Mouse (Mus musculus) heart, adult 10 weeks (tissue): ENCODE measurements around the gene Zfp768. TPM values are rescaled to one million over a fixed set of nuclear protein-coding genes. Genes with fewer than 3 reads are reported as not detected.

Experiments
- polyA plus RNA-seq: library from polyadenylated mRNA; stranded (reverse); fragments of 350-450 nt; fragmentation: Illumina TruSeq; extraction: RNeasy Lipid Tissue Mini Kit (QIAGEN cat#74804); gene quantifications from one replicate; pipeline ENCODE4 v1.2.3, GENCODE M21; 2014; ENCODE audit warnings: low read depth, low replicate concordance

The Zfp768 gene
- polyA plus RNA-seq: 33.8 TPM

DNA sequence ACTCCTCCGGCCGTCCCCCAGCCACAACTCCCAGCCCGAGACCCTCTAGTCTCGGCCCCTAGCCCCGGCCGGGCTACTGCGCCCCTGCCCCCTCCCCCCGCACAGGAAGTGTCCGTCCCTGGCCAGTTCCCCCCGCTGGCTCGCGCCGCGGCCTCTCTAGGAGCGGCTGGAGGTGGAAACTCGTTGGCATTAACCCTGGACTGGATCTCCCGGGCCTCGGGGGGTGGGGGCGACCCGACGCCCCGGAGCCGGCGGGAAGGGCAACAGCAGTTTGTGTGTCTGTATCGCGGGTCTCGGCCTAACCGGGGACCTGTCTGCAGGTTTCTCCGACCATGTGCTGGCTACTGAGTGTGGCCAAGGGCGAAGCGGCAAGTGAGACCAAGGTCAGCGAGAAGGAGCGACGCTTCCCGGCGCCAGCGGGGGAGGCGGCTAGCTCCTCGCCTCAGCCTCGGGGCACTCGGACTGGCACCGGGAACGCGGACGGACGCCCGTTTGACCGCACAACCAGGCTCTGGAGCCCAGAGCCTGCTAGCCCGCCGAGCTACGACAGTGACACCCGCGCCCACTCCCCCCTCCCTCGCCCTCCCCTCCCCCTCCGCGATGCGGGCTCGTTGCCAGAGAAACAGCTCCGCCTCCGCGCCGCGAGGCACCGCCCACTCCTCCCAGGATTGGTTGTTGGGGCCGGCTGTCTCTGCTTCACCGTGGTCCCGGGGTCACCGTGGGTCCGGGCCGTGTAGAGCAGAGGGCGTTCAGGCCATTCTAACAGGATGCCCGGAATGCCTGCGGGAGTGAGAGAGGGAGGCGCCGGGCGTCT is at the start of gene Zfp768:
Gene Zfp768 (minus strand): TSS at position 78 of the 814 bp plus-strand sequence.

DNA sequence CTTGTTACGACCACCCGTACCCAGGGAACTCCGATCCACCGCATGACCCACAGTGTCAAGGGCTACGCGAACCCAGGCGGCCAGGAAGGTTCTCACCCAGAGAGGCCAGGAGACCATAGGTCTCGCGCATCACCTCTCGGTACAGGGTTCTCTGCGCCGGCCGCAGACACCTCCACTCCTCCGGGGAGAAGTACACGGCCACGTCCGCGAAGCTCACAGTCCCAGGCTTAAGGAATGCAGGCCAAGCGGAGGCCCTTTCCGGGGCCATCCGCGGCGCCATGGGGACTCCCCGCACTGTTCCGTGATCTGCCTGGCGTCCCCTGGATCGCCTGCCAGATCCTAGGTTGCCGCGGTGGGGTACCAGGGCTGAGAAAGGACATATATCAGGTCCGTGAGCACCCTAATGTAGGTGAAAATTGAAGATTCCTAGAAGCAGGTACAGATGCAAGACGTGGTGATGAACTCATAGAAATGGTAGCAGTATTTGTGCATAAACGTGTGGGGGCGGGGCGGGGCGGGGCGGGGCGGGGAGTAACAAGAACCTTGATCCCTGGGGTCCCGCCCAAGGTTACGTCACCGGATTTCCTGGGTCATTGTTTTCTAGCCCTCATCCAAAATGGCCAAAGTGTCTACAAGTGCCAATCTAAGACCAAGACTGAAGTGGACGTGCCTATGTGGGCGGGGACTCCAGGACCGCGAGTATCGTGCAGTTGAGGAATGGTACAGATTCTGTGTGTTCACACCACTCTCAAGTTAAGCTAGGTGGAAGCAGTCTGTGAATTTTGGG is 48.0 kb upstream of the Zfp768 start, which contains the start of gene E430018J23Rik:
Gene E430018J23Rik (minus strand): TSS at position 473 of the 787 bp plus-strand sequence.

DNA sequence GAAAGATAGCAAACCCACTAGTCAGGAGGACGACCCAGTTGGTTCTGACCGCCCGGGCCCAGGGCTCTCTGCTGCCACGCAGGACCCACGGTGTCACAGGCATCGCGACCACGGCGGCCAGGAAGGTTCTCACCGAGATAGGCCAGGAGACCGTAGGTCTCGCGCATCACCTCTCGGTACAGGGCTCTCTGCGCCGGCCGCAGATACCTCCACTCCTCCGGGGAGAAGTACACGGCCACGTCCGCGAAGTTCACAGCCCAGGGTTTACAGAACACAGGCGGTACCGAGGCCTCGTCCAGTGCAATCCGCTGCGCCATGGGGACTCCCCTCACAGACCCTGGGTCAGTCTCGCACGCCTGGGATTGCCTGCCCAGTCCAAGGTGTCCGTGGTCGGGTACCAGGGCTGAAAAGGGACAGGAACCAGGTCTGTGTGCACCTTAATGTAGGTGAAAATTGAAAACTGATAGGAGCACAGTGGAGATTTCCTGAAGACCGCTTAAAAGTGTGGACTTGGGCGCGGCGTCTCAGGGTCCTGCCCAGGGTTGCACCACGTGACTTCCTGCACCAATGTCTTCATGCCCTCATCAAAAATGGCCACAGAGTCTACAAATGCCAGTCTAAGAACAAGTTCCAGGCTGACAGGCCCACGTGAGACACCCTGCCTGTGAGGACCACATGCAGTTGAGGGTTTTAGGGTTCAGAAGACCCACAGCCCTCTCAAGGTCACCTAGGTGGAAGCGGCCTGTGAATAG is 41.4 kb upstream of the Zfp768 start, which contains the start of gene 9130019O22Rik:
Gene 9130019O22Rik (minus strand): TSS at position 526 of the 752 bp plus-strand sequence.

DNA sequence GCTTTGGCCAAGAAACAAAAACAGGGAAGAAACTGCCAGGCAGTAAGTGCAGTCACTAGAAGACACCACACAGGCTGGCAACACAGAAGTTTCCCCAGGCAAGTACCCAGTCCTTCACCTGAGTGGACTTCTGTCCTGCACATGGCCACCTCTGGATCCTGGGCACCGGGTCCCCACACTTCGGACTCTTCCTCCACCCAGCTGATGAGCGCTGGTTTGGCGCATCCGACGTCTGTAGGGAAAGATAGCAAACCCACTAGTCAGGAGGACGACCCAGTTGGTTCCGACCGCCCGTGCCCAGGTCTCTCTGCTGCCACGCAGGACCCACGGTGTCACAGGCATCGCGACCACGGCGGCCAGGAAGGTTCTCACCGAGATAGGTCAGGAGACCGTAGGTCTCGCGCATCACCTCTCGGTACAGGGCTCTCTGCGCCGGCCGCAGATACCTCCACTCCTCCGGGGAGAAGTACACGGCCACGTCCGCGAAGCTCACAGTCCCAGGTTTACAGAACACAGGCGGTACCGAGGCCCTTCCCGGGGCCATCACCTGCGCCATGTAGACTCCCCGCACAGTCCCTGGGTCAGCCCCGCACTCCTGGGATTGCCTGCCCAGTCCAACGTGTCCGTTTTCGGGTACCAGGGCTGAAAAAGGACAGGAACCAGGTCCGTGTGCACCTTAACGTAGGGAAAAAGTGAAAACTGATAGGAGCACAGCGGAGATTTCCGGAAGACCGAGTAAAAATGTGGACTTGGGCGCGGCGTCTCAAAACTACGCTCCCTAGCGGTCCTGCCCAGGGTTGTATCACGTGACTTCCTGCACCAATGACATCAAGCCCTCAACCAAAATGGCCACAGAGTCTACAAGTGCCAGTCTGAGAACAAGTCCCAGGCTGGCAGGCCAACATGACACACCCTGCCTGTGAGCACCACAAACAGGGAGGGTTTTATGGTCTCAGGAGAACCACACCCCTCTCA is 30.2 kb upstream of the Zfp768 start, which contains the start of gene Zfp747:
Gene Zfp747 (minus strand): TSS at position 780 of the 975 bp plus-strand sequence.

DNA sequence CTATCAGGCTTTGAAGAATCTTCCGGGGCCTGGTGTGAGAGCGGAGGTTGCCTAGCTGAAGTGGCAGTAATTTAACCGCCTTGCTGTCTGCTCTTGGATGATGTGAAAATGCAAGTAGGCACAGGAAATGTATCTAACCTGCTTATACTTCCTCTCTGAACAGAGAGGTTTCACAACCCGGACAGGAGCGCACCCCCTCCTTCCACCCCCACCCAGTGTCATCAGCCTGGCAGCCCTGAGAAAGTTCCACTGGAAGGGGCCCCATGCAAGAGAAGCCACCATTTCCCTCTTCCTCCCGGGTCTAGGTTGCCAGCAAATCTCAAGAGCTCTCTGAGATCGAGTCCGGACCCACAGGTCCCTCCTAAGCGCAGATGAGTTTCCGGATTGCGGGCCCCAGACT is 49.3 kb downstream of the Zfp768 start, which contains the start of gene Itgal:
Gene Itgal (plus strand): TSS at position 163 of the 400 bp plus-strand sequence.

Other genes with a start within 250 kb of the Zfp768 start
- not detected for gene Qprt, start 223.4 kb downstream of the Zfp768 start, polyA plus RNA-seq
- gene Spn, start 207.8 kb downstream of the Zfp768 start, polyA plus RNA-seq: 0.37 TPM
- 39.2 TPM for gene Cd2bp2, start 149.5 kb downstream of the Zfp768 start, polyA plus RNA-seq
- gene Tbc1d10b, start 137.1 kb downstream of the Zfp768 start, polyA plus RNA-seq: 17.1 TPM
- 1.8 TPM for gene Mylpf, start 136.7 kb downstream of the Zfp768 start, polyA plus RNA-seq
- 7.7 TPM for gene Zfp553, start 112.5 kb downstream of the Zfp768 start, polyA plus RNA-seq
- gene Sept1, start 112.5 kb downstream of the Zfp768 start, polyA plus RNA-seq: 6.4 TPM
- 10.7 TPM for gene Zfp771, start 101.3 kb downstream of the Zfp768 start, polyA plus RNA-seq
- gene Dctpp1, start 84.9 kb downstream of the Zfp768 start, polyA plus RNA-seq: 36.3 TPM
- gene Sephs2, start 71.5 kb downstream of the Zfp768 start, polyA plus RNA-seq: 26.0 TPM
- 0.81 TPM for gene Itgal, start 49.3 kb downstream of the Zfp768 start, polyA plus RNA-seq
- 3.9 TPM for gene Zfp747, start 30.5 kb upstream of the Zfp768 start, polyA plus RNA-seq
- gene 9130019O22Rik, start 41.6 kb upstream of the Zfp768 start, polyA plus RNA-seq: 1.5 TPM
- 3.4 TPM for gene E430018J23Rik, start 48.0 kb upstream of the Zfp768 start, polyA plus RNA-seq
- 4.4 TPM for gene Zfp764, start 61.2 kb upstream of the Zfp768 start, polyA plus RNA-seq
- 3.6 TPM for gene Zfp688, start 76.5 kb upstream of the Zfp768 start, polyA plus RNA-seq
- gene Zfp689, start 103.6 kb upstream of the Zfp768 start, polyA plus RNA-seq: 1.2 TPM
- 35.5 TPM for gene Prr14, start 114.0 kb upstream of the Zfp768 start, polyA plus RNA-seq
- gene Fbrs, start 133.6 kb upstream of the Zfp768 start, polyA plus RNA-seq: 34.1 TPM
- 15.8 TPM for gene Srcap, start 166.4 kb upstream of the Zfp768 start, polyA plus RNA-seq
- gene Gm42715, start 174.0 kb upstream of the Zfp768 start, polyA plus RNA-seq: 14.5 TPM
- not detected for gene Tmem265, start 215.8 kb upstream of the Zfp768 start, polyA plus RNA-seq
- 24.2 TPM for gene Phkg2, start 227.8 kb upstream of the Zfp768 start, polyA plus RNA-seq
- gene Ccdc189, start 243.0 kb upstream of the Zfp768 start, polyA plus RNA-seq: 10.8 TPM
- gene Rnf40, start 243.2 kb upstream of the Zfp768 start, polyA plus RNA-seq: 30.3 TPM